ENCODE assay signal across 8 mouse cellular contexts in genomic region chr11:22973599-22973998, GRCm38 (mm10). TPM values are rescaled to one million over a fixed set of nuclear protein-coding genes. Genes with fewer than 3 reads are reported as not detected.
DNase-seq lines count a peak whose midpoint lies in the region; ATAC-seq and TF ChIP-seq lines count a peak whose summit lies in the region.

No protein-coding gene starts in this region.

- peak overlapping the region; percentile 54 for H3K4me2 ChIP-seq in hindbrain, embryonic 11.5 days (replicated peaks; ENCODE audit: low read depth, low read length)

- no peaks in the 10 kb centered on the region for H3K27me3 ChIP-seq in hindbrain, embryonic 11.5 days (ENCODE audit: control insufficient read depth, insufficient read depth, low read length)

- no peaks in the 10 kb centered on the region for H3K9me3 ChIP-seq in hindbrain, embryonic 11.5 days (ENCODE audit: control insufficient read depth, low read length)

- ATAC-seq in hindbrain, embryonic 11.5 days (ENCODE audit: low FRiP score) = no peak

- peaks cover 7% of the 10 kb centered on the region for H3K4me1 ChIP-seq in bone marrow macrophage, adult 2 months (ENCODE audit: control insufficient read depth, insufficient read depth, low read length)
- no peaks in the 10 kb centered on the region for H3K4me1 ChIP-seq in hindbrain, embryonic 11.5 days (replicated peaks; ENCODE audit: control insufficient read depth, insufficient read depth, low read length)

- WGBS in hindbrain, embryonic 11.5 days = 49% methylated on average over 14 of the region's 14 CpGs
- 43% methylated on average over 14 of the region's 14 CpGs for WGBS in macrophage (ENCODE audit: missing documents)

- TF ChIP-seq CTCF in layer of hippocampus, adult 2 months (conservative IDR thresholded peaks at IDR 0.05) = no peak
- no peak for TF ChIP-seq CTCF in bone marrow macrophage, adult 2 months (IDR thresholded peaks at IDR 0.05; ENCODE audit: low read depth, low read length)

- H3K4me3 ChIP-seq in layer of hippocampus, adult 2 months = peak overlapping the region; percentile 75
- peak overlapping the region; percentile 62 for H3K4me3 ChIP-seq in bone marrow macrophage, adult 2 months (ENCODE audit: insufficient read depth, low read length)
- peak overlapping the region; percentile 51 for H3K4me3 ChIP-seq in hindbrain, embryonic 11.5 days (ENCODE audit: low read depth, low read length)
- H3K4me3 ChIP-seq in macrophage (ENCODE audit: inconsistent target) = peak overlapping the region; percentile 66

- H3K9ac ChIP-seq in hindbrain, embryonic 11.5 days (ENCODE audit: low read depth, low read length) = peak overlapping the region; percentile 46

- peaks cover 82% of the 10 kb centered on the region for H3K79me2 ChIP-seq in macrophage (ENCODE audit: inconsistent target)

- TF ChIP-seq POLR2A in bone marrow macrophage, adult 2 months (IDR thresholded peaks at IDR 0.05; ENCODE audit: borderline replicate concordance, low read depth, low read length) = no peak

- 0 out of 2 replicates have a peak, but pooled peaks cover 3% of the 10 kb centered on the region for H3K36me3 ChIP-seq in hindbrain, embryonic 11.5 days (ENCODE audit: control insufficient read depth, insufficient read depth, low read length)
- no peaks in the 10 kb centered on the region; the same call in 1 of the 2 replicates for H3K36me3 ChIP-seq in macrophage (ENCODE audit: inconsistent target)

- H3K27ac ChIP-seq in layer of hippocampus, adult 2 months = peak overlapping the region; percentile 95
- H3K27ac ChIP-seq in bone marrow macrophage, adult 2 months (ENCODE audit: insufficient read depth, low read depth, low read length) = peak overlapping the region; percentile 95
- no peak overlapping the region for H3K27ac ChIP-seq in hindbrain, embryonic 11.5 days (ENCODE audit: low read depth, low read length)
- peak overlapping the region; percentile 57 for H3K27ac ChIP-seq in macrophage

- DNase-seq in layer of hippocampus, adult 2 months (ENCODE audit: low spot score in 2 of 2) = no peak
- DNase-seq in layer of hippocampus, postnatal 14 days (ENCODE audit: low spot score in 2 of 2) = no peak
- peak; percentile 24 for DNase-seq in hindbrain, embryonic 11.5 days (ENCODE audit: low spot score)
- DNase-seq in layer of hippocampus, postnatal 10 days (ENCODE audit: low spot score in 2 of 2) = no peak
- no peak for DNase-seq in urinary bladder, postnatal 36 days (ENCODE audit: low spot score in 2 of 2)
- DNase-seq in adrenal gland, postnatal 36 days = no peak

RNA-seq across cellular contexts. Expression of gene Zrsr1, which starts 1.8 kb away (rescaled TPM):
- total RNA-seq in layer of hippocampus, adult 2 months (2021) = 10 to 100 TPM; 67.3 to 67.9 TPM
- 10 to 100 TPM; 50.8 to 57.3 TPM for total RNA-seq in layer of hippocampus, postnatal 14 days (2021)
- 25.0 and 31.7 TPM in 2 replicates for polyA plus RNA-seq in bone marrow macrophage, adult 2 months (2012; ENCODE audit: insufficient read depth, insufficient read length, missing spikeins)
- polyA plus RNA-seq in hindbrain, embryonic 11.5 days (2014; fragmentation: Nextera tagmentation; extraction: Ambion mirVana) = 4.7 and 5.2 TPM in 2 replicates
- 10 to 100 TPM in 14 of 26 experiments, 1 to 10 TPM in 12; 3.5 to 50.9 (median 12.9) TPM for total RNA-seq in macrophage (2018; cell fraction: chromatin; rRNA removed)
- total RNA-seq in macrophage (2018; cell fraction: cytosol; rRNA removed) = 10 to 100 TPM in 14 of 26 experiments, 1 to 10 TPM in 12; 4.8 to 21.7 (median 10.6) TPM
- 10 to 100 TPM in 17 of 26 experiments, 1 to 10 TPM in 9; 6.9 to 37.6 (median 11.9) TPM for total RNA-seq in macrophage (2018; cell fraction: nucleus; rRNA removed)
- polyA plus RNA-seq in macrophage (2018) = 5.8 to 35.6 TPM (median 21.9 TPM) in 3 replicates
- total RNA-seq in layer of hippocampus, postnatal 10 days (2021) = 10 to 100 TPM; 49.6 to 50.9 TPM
- total RNA-seq in adrenal gland, postnatal 36 days (2021) = 10 to 100 TPM; 38.9 to 41.9 TPM

RNA-seq across cellular contexts. Expression of gene Gm28048, which starts 8.3 kb away (rescaled TPM):
- total RNA-seq in layer of hippocampus, adult 2 months (2021) = 10 to 100 TPM in 1 of 2 experiments, 1 to 10 TPM in 1; 9.3 to 11.1 TPM
- total RNA-seq in layer of hippocampus, postnatal 14 days (2021) = 1 to 10 TPM; 8.5 to 9.1 TPM
- polyA plus RNA-seq in bone marrow macrophage, adult 2 months (2012; ENCODE audit: insufficient read depth, insufficient read length, missing spikeins) = 56.5 and 58.5 TPM in 2 replicates
- polyA plus RNA-seq in hindbrain, embryonic 11.5 days (2014; fragmentation: Nextera tagmentation; extraction: Ambion mirVana) = 4.8 and 6.1 TPM in 2 replicates
- 10 to 100 TPM in 25 of 26 experiments, 1 to 10 TPM in 1; 2.4 to 88.7 (median 35.0) TPM for total RNA-seq in macrophage (2018; cell fraction: chromatin; rRNA removed)
- 10 to 100 TPM; 19.1 to 67.7 (median 35.9) TPM for total RNA-seq in macrophage (2018; cell fraction: cytosol; rRNA removed)
- 100 to 1,000 TPM in 4 of 26 experiments, 10 to 100 TPM in 22; 27.3 to 164 (median 74.3) TPM for total RNA-seq in macrophage (2018; cell fraction: nucleus; rRNA removed)
- polyA plus RNA-seq in macrophage (2018) = 31.7 to 42.4 TPM (median 33.8 TPM) in 3 replicates
- total RNA-seq in layer of hippocampus, postnatal 10 days (2021) = 1 to 10 TPM; 5.5 to 8.3 TPM
- total RNA-seq in adrenal gland, postnatal 36 days (2021) = 10 to 100 TPM; 28.5 to 55.4 TPM

RNA-seq across cellular contexts. Expression of gene Commd1, which starts 8.6 kb away (rescaled TPM):
- total RNA-seq in layer of hippocampus, adult 2 months (2021) = 10 to 100 TPM; 51.2 to 60.4 TPM
- 10 to 100 TPM; 54.8 to 61.3 TPM for total RNA-seq in layer of hippocampus, postnatal 14 days (2021)
- polyA plus RNA-seq in bone marrow macrophage, adult 2 months (2012; ENCODE audit: insufficient read depth, insufficient read length, missing spikeins) = 72.7 and 85.7 TPM in 2 replicates
- 401 and 411 TPM in 2 replicates for polyA plus RNA-seq in hindbrain, embryonic 11.5 days (2014; fragmentation: Nextera tagmentation; extraction: Ambion mirVana)
- 10 to 100 TPM in 2 of 26 experiments, 1 to 10 TPM in 24; 1.1 to 11.2 (median 6.1) TPM for total RNA-seq in macrophage (2018; cell fraction: chromatin; rRNA removed)
- 10 to 100 TPM; 40.8 to 77.3 (median 56.0) TPM for total RNA-seq in macrophage (2018; cell fraction: cytosol; rRNA removed)
- total RNA-seq in macrophage (2018; cell fraction: nucleus; rRNA removed) = 10 to 100 TPM in 6 of 26 experiments, 1 to 10 TPM in 20; 4.0 to 14.1 (median 7.8) TPM
- 49.4 to 75.0 TPM (median 67.8 TPM) in 3 replicates for polyA plus RNA-seq in macrophage (2018)
- total RNA-seq in layer of hippocampus, postnatal 10 days (2021) = 10 to 100 TPM; 58.9 to 72.5 TPM
- 100 to 1,000 TPM; 103 to 121 TPM for total RNA-seq in adrenal gland, postnatal 36 days (2021)

RNA-seq across cellular contexts. Expression of gene Cct4, which starts 16.7 kb away (rescaled TPM):
- 100 to 1,000 TPM; 100 TPM for total RNA-seq in layer of hippocampus, adult 2 months (2021)
- 100 to 1,000 TPM; 101 to 103 TPM for total RNA-seq in layer of hippocampus, postnatal 14 days (2021)
- 132 and 134 TPM in 2 replicates for polyA plus RNA-seq in bone marrow macrophage, adult 2 months (2012; ENCODE audit: insufficient read depth, insufficient read length, missing spikeins)
- polyA plus RNA-seq in hindbrain, embryonic 11.5 days (2014; fragmentation: Nextera tagmentation; extraction: Ambion mirVana) = 446 and 457 TPM in 2 replicates
- 100 to 1,000 TPM in 19 of 26 experiments, 10 to 100 TPM in 7; 57.6 to 148 (median 120) TPM for total RNA-seq in macrophage (2018; cell fraction: chromatin; rRNA removed)
- 100 to 1,000 TPM in 24 of 26 experiments, 10 to 100 TPM in 2; 95.9 to 136 (median 113) TPM for total RNA-seq in macrophage (2018; cell fraction: cytosol; rRNA removed)
- total RNA-seq in macrophage (2018; cell fraction: nucleus; rRNA removed) = 100 to 1,000 TPM in 12 of 26 experiments, 10 to 100 TPM in 14; 55.7 to 148 (median 99.4) TPM
- 114 to 180 TPM (median 117 TPM) in 3 replicates for polyA plus RNA-seq in macrophage (2018)
- total RNA-seq in layer of hippocampus, postnatal 10 days (2021) = 100 to 1,000 TPM; 139 to 143 TPM
- 100 to 1,000 TPM; 186 to 249 TPM for total RNA-seq in adrenal gland, postnatal 36 days (2021)

RNA-seq across cellular contexts. Expression of gene Fam161a, which starts 33.7 kb away (rescaled TPM):
- total RNA-seq in layer of hippocampus, adult 2 months (2021) = 1 to 10 TPM; 4.6 to 5.2 TPM
- 1 to 10 TPM; 3.8 to 6.9 TPM for total RNA-seq in layer of hippocampus, postnatal 14 days (2021)
- 8.1 and 8.3 TPM in 2 replicates for polyA plus RNA-seq in bone marrow macrophage, adult 2 months (2012; ENCODE audit: insufficient read depth, insufficient read length, missing spikeins)
- 5.0 and 6.9 TPM in 2 replicates for polyA plus RNA-seq in hindbrain, embryonic 11.5 days (2014; fragmentation: Nextera tagmentation; extraction: Ambion mirVana)
- 10 to 100 TPM in 2 of 26 experiments, 1 to 10 TPM in 22, not detected in 2; 1.1 to 12.7 (median 7.3) TPM for total RNA-seq in macrophage (2018; cell fraction: chromatin; rRNA removed)
- total RNA-seq in macrophage (2018; cell fraction: cytosol; rRNA removed) = 1 to 10 TPM in 24 of 26 experiments, under 1 TPM in 2; 0.67 to 2.3 (median 1.5) TPM
- total RNA-seq in macrophage (2018; cell fraction: nucleus; rRNA removed) = 1 to 10 TPM in 23 of 26 experiments, under 1 TPM in 2, not detected in 1; 0.64 to 9.8 (median 3.6) TPM
- polyA plus RNA-seq in macrophage (2018) = 1.5 to 1.7 TPM (median 1.7 TPM) in 3 replicates
- total RNA-seq in layer of hippocampus, postnatal 10 days (2021) = 1 to 10 TPM; 5.7 to 6.1 TPM
- 10 to 100 TPM; 20.4 to 34.5 TPM for total RNA-seq in adrenal gland, postnatal 36 days (2021)
